Mouse (Mus musculus) forebrain, postnatal 0 days (tissue): ENCODE results near the gene Tcp11l2. TPM values are rescaled to one million over a fixed set of nuclear protein-coding genes. Genes with fewer than 3 reads are reported as not detected.

Source experiments
- ATAC-seq: fragments of 200-750 bp; cut with Nextera tagmentation; 2 replicates; pipeline ENCODE4 v1.8.0; 2017; ENCODE audit warnings: mild to moderate bottlenecking, moderate library complexity
- DNase-seq: peaks from one replicate; pipeline ENCODE4 v3.0.0-alpha.2; 2015
- H3K27ac ChIP-seq: fragments of 300-500 bp; sonication (generic); 2 replicates; pipeline ENCODE4 v1.5.1; 2014; ENCODE audit warnings: low read depth, mild to moderate bottlenecking, antibody characterized with exemption, low read length, moderate library complexity, mixed read lengths
- H3K27me3 ChIP-seq: fragments of 300-500 bp; sonication (generic); 2 replicates; pipeline ENCODE4 v1.6.1; 2014; ENCODE audit warnings: mild to moderate bottlenecking, low read length, mixed read lengths; ENCODE audit not compliant: insufficient read depth
- H3K36me3 ChIP-seq: fragments of 300-500 bp; sonication (generic); 2 replicates; pipeline ENCODE4 v1.6.1; 2014; ENCODE audit warnings: mild to moderate bottlenecking, moderate library complexity; ENCODE audit not compliant: insufficient read depth
- H3K4me1 ChIP-seq: fragments of 300-500 bp; sonication (generic); 2 replicates; pipeline ENCODE4 v1.6.1; 2014; ENCODE audit warnings: antibody characterized with exemption; ENCODE audit not compliant: insufficient read depth
- H3K4me2 ChIP-seq: fragments of 300-500 bp; sonication (generic); 2 replicates; pipeline ENCODE4 v1.6.1; 2014; ENCODE audit warnings: low read depth, mild to moderate bottlenecking, moderate library complexity
- H3K4me3 ChIP-seq: fragments of 300-500 bp; sonication (generic); 2 replicates; pipeline ENCODE4 v1.5.1; 2014; ENCODE audit warnings: low read depth, low read length, mixed read lengths
- H3K9ac ChIP-seq: fragments of 300-500 bp; sonication (generic); 2 replicates; pipeline ENCODE4 v1.6.1; 2014; ENCODE audit warnings: mild to moderate bottlenecking
- H3K9me3 ChIP-seq: fragments of 300-500 bp; sonication (generic); 2 replicates; pipeline ENCODE4 v1.6.1; 2016; ENCODE audit warnings: low read length
- CTCF ChIP-seq: sonication (generic); IDR thresholded peaks from 2 replicates; pipeline ENCODE4 v1.5.1; 2016; ENCODE audit warnings: antibody characterized with exemption, control low read depth, low read depth
- WGBS: fragments of 180-500 bp; shearing (Covaris S2); extraction: QIAGEN DNeasy Blood & Tissue Kit; methylation state at CpG from one replicate; pipeline ENCODE4 v1.1.7; 2014; 5-methylcytosine and 5-hydroxymethylcytosine counted together
- polyA plus RNA-seq: library from polyadenylated mRNA; unstranded; fragments of >200 nt; fragmentation: Nextera tagmentation; extraction: Ambion mirVana; gene quantifications from 2 replicates; pipeline ENCODE4 v1.2.1, GENCODE M21; 2015
- total RNA-seq: library from RNA; depleted of rRNA; stranded (reverse); fragments of >200 nt; gene quantifications from 2 replicates; pipeline ENCODE4 v1.2.3, GENCODE M21; 2014; rRNA removed

Gene Tcp11l2
- total RNA-seq, result 14.3 and 20.1 TPM in 2 replicates
- polyA plus RNA-seq, result 21.6 and 24.9 TPM in 2 replicates

DNA sequence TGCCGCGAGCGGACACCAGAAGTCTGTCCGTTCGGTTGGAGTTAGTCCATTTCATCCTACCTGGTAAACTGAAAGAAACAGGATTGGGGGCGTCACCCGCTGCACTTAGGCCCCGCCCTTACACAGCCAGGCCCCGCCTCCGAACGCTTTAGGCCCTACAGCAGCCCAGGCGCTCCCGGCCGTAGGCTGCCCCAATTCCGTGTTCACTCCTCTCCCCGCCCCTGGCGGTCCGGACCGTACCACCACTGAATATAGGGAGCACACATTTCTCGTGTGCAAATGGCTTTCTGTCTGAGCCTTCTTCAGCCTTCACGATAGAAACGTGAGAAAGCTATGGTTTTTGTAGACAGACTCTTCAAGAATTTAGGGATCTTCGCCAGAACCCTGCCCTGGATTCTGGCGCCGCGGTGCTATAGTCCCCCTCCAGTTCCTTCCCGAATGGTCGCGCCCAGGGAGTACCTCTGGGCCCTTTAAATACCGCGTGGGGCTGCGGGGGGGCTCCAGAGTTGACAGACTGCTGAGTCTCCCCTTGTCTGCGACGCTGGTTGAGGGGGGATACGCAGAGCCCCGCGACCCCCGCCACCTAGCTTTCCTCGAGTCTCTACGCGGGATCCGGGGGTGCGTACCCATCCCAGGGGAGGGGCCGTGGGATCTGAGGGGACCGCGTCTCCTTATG lies at the start of gene Tcp11l2:
Gene Tcp11l2 (plus strand): TSS at position 232 of the 676 bp plus-strand sequence.
- DNase-seq, result peak; percentile 97
- Histone ChIP-seq H3K4me1 (no peaks in the 10 kb centered on the region), H3K9me3 (no peaks in the 10 kb centered on the region), H3K27me3 (no peaks in the 10 kb centered on the region), H3K27ac (peak within 1 kb of the TSS; percentile 58), H3K4me3 (peak within 1 kb of the TSS; percentile 93), H3K36me3 (no peaks in the 10 kb centered on the region), H3K4me2 (peak within 1 kb of the TSS; percentile 82), H3K9ac (peak within 1 kb of the TSS; percentile 80)
- ATAC-seq, result peak; percentile 98
- peak; percentile 45 for TF ChIP-seq CTCF
- 1% methylated on average over 46 of the region's 46 CpGs for WGBS

DNA sequence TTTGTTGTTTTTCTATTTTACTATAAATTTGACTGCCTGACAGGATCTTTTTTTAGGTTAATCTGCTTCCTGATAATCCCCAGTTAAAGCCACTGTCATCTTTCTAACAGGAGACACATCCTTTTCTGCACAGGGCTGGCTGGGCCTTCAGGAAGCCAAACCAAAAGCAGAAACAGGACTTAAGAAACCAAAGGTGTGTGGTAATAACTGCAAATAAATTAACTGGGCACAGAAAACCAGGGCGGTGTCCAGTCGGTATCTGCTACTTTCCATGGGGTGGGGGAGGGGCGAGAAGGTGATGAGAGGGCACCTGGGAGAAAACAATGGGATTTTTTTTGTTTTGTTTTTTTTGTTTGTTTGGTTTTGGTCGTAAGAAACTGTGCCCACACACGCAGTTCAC lies 49.4 kb upstream of the Tcp11l2 start:
- TF ChIP-seq CTCF, result no peak
- no peaks in the 10 kb centered on the region for H3K27me3 ChIP-seq
- H3K27ac ChIP-seq, result no peak overlapping the region
- H3K4me1 ChIP-seq, result peaks cover 10% of the 10 kb centered on the region; the same call in 1 of the 2 replicates
- 82% methylated on average over 5 of the region's 5 CpGs for WGBS
- H3K9me3 ChIP-seq, result no peaks in the 10 kb centered on the region
- H3K9ac ChIP-seq, result no peak overlapping the region
- H3K36me3 ChIP-seq, result peaks cover 25% of the 10 kb centered on the region
- ATAC-seq, result no peak
- no peak overlapping the region for H3K4me3 ChIP-seq
- H3K4me2 ChIP-seq, result no peak overlapping the region
- no peak for DNase-seq

- Histone ChIP-seq H3K36me3 (peaks cover 25% of the 10 kb centered on the region), H3K4me2 (no peak overlapping the region), H3K27me3 (no peaks in the 10 kb centered on the region), H3K9ac (no peak overlapping the region), H3K4me1 (peaks cover 16% of the 10 kb centered on the region), H3K9me3 (no peaks in the 10 kb centered on the region), H3K27ac (no peak overlapping the region), H3K4me3 (no peak overlapping the region)
- DNase-seq, result no peak
- TF ChIP-seq CTCF, result no peak
- WGBS, result 87% methylated on average over 12 of the region's 12 CpGs
- ATAC-seq, result no peak
Observed at GRCm38 (mm10) chr10:84527631-84528030, 48.8 kb upstream of the Tcp11l2 start.

DNA sequence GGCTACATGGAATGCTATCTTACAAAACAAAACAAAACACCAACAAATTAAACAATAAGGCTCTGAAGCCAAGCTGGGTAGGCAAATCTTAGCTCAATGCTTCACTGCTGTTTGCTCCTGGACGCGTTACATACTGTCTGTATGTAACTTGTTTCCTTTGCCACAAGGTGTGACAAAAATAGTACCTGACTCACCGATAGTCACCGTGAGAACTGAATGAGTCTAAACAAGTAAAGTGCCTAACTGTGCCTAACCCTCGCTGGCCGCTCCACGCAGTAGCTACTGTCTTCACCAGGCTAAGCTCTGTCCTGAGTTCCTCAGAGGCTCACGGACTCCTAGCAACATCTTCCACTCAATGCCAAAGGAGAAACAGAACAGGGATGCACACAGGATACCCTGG lies 46.0 kb upstream of the Tcp11l2 start:
- H3K36me3 ChIP-seq, result peaks cover 21% of the 10 kb centered on the region
- ATAC-seq, result no peak

GRCm38 (mm10) chr10:84531576-84531975 lies 44.9 kb upstream of the Tcp11l2 start:
- no peak overlapping the region for H3K4me3 ChIP-seq
- no peaks in the 10 kb centered on the region for H3K9me3 ChIP-seq
- no peak overlapping the region for H3K27ac ChIP-seq
- H3K36me3 ChIP-seq, result peaks cover 17% of the 10 kb centered on the region
- ATAC-seq (no peak), DNase-seq (no peak)
- peak overlapping the region; percentile 83 for H3K4me2 ChIP-seq
- H3K27me3 ChIP-seq, result no peaks in the 10 kb centered on the region
- peaks cover 19% of the 10 kb centered on the region for H3K4me1 ChIP-seq
- no peak overlapping the region for H3K9ac ChIP-seq
- no peak for TF ChIP-seq CTCF
- WGBS, result 73% methylated on average over 4 of the region's 4 CpGs

More for the DNA sequence above, 46.0 kb upstream of the Tcp11l2 start:
- Histone ChIP-seq H3K4me3 (no peak overlapping the region), H3K27me3 (no peaks in the 10 kb centered on the region), H3K4me2 (0 out of 2 replicates have a peak overlapping the region, but pooled peaks have one; percentile 83), H3K4me1 (peaks cover 19% of the 10 kb centered on the region), H3K9me3 (no peaks in the 10 kb centered on the region), H3K9ac (no peak overlapping the region), H3K27ac (no peak overlapping the region)
- no peak for DNase-seq
- TF ChIP-seq CTCF, result no peak
- 84% methylated on average over 8 of the region's 8 CpGs for WGBS

DNA sequence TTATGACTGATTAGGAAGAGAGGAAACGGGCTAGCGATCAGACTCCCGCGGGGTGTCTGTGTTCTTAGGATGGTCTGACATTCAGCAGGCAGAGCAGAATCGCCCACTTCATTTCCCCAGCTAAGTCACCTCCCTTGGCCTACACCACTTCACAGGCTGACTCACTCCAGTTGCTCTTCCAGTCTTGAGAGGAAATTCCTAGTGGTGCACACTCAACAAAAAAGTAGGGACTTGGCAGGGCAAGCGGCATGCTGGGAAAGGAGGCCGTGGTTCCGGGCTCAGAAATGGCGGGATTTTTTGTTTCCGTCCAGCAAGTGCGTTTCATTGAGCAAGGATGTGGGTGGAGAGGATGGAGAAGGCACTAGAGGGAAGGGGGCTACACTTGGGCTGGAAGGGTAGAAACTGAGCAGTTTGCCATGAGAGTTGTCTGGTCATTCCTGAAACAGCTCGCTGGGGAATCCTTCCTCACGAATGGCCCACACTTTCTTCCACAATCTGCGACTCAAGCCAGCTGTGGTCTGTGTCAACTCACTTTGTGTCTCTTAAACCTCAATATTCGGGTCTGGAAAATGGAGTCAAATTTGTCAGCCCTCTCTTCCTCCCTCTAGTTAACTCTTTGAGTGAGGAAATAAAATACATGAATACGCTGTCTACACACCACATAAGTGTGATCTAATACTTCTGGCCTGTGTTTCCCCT lies 44.1 kb upstream of the Tcp11l2 start:
- Histone ChIP-seq H3K27me3 (no peaks in the 10 kb centered on the region), H3K9ac (peak overlapping the region; percentile 85; the same call in 1 of the 2 replicates), H3K4me2 (peak overlapping the region; percentile 83), H3K36me3 (peaks cover 11% of the 10 kb centered on the region), H3K4me1 (peaks cover 19% of the 10 kb centered on the region), H3K9me3 (no peaks in the 10 kb centered on the region), H3K4me3 (peak overlapping the region; percentile 78), H3K27ac (peak overlapping the region; percentile 83; the same call in 1 of the 2 replicates)
- WGBS, result 70% methylated on average over 16 of the region's 16 CpGs
- TF ChIP-seq CTCF, result no peak
- no peak for DNase-seq
- no peak for ATAC-seq
